Mouse (Mus musculus): ENCODE data around the gene Arhgef10l. TPM values are rescaled to one million over a fixed set of nuclear protein-coding genes. Genes with fewer than 3 reads are reported as not detected.

The Arhgef10l gene
- polyA plus RNA-seq, 1 experiment from 2014 or later: 6.7 TPM

DNA sequence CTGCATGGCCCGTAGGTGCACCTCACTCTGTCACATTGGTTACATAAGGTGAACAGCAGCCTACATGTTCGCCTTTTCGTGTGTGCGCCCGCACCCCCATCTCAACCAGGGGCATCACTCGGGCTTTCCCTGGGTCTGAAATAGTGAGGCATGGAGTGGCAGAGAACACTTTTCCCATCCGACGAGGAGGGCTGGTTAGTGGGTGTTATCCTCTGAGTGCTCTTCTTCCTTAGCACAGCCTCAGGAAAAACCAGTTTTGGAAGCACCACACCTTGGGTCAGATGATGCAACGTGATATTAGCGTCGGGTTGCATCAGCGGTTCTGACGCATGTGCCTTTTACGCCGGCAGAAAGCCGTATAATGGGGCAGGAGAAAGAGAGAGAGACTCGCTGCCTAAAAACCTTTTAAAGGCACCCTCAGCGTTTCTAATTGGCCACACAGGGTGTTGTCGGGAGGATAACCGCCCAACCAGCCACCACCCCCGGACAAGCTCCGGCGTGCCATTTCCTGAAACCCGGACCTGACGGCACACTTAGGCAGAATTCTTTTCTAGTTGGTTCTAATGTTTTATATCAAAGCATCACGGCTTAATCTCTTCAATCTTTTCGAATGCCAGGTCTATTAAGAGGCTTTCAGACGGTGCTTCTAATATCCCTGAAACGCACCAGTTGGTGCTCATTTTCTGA lies 33.8 kb upstream of the Arhgef10l start:
- Histone ChIP-seq H3K4me2 (peak overlapping the region; percentile 95), H3K9me3 (ENCODE audit: control insufficient read depth, low read length) (no peaks in the 10 kb centered on the region), H3K4me3 (ENCODE audit: low read depth, low read length) (peak overlapping the region; percentile 98), H3K4me1 (replicated peaks; ENCODE audit: control insufficient read depth, insufficient read depth, low read length) (peaks cover 55% of the 10 kb centered on the region), H3K9ac (ENCODE audit: low read depth, low read length) (peak overlapping the region; percentile 99), H3K36me3 (ENCODE audit: control insufficient read depth, insufficient read depth, low read length) (peaks cover 4% of the 10 kb centered on the region), H3K27me3 (replicated peaks; ENCODE audit: control insufficient read depth, insufficient read depth, low read length) (peaks cover 3% of the 10 kb centered on the region), H3K27ac (ENCODE audit: low read depth, low read length) (peak overlapping the region; percentile 100)
- peak; percentile 66 for ATAC-seq (replicated peaks; ENCODE audit: low FRiP score)
- DNase-seq (ENCODE audit: low spot score): peak; percentile 74
- WGBS: 6% methylated on average over 29 of the region's 29 CpGs

DNA sequence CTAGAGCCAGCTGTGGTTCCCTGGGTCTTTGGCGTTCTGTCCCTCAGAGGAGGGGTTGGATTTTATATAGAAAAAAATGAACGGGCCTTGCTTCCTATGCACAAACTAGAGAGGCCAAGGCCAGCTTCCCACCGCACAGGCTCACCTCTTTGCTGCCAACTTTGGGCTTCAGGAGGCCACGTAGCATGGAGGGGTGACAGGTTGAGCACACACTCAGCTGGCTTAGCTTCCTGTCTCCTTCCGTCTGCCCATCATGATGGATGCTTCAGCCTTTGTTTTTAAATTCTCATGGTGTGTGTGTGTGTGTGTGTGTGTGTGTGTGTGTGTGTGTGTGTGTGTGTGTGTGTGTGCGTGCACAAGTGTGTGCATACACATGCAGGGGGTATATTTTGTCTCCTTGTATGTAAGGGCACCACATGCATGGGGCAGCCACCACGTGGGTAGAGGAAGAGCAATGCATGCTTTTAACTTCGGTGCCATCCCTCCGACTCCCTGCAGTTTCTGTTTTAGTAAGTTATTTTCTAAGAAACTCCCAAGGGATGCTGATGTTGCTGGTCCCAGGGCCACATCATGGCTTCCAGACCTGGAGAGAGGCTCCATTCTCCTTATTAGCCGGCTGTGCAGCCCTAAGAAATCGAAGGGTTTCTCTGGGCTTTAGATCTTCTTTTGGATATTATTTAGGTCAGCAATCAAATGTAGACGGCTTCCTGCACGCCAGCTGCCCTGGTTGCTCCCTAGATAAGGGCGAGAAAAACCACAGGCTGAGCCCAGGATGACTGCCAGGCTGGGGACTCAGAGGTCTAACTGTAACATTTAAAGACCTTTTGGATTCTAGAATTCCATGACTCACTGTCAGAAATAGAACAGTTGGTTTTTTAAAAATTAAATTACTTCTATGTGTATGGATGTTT lies 30.1 kb upstream of the Arhgef10l start:
- WGBS: 57% methylated on average over 14 of the region's 14 CpGs
- H3K36me3 ChIP-seq (ENCODE audit: control insufficient read depth, insufficient read depth, low read length): no peaks in the 10 kb centered on the region
- peaks cover 3% of the 10 kb centered on the region for H3K27me3 ChIP-seq (replicated peaks; ENCODE audit: control insufficient read depth, insufficient read depth, low read length)
- H3K4me2 ChIP-seq: peak overlapping the region; percentile 60
- peak overlapping the region; percentile 40; the same call in 1 of the 2 replicates for H3K9ac ChIP-seq (ENCODE audit: low read depth, low read length)
- peak overlapping the region; percentile 31 for H3K4me3 ChIP-seq (ENCODE audit: low read depth, low read length)
- H3K4me1 ChIP-seq (replicated peaks; ENCODE audit: control insufficient read depth, insufficient read depth, low read length): peaks cover 49% of the 10 kb centered on the region
- H3K9me3 ChIP-seq (ENCODE audit: control insufficient read depth, low read length): no peaks in the 10 kb centered on the region
- no peak for DNase-seq (ENCODE audit: low spot score)
- peak overlapping the region; percentile 82 for H3K27ac ChIP-seq (ENCODE audit: low read depth, low read length)
- ATAC-seq (replicated peaks; ENCODE audit: low FRiP score): peak; percentile 64

DNA sequence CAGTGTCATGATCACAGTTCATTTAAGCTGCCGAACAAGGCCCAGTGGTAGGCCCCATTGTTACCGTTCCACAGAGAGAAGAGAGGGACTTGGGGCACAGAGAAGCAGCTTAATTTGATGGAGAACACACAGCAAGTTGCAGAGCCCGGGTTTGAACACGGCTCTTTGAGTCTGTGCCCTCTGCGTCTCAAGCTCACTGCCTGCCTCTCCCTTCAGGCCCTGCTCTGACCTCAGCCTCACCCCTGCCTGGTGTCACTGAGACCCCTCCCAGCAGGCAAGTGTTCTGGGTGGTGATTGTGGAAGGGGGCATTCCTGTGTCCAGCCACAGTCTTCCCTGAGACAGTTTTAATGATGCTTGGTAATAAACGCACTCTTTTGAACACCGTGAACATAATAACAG lies 29.3 kb upstream of the Arhgef10l start:
- Histone ChIP-seq H3K36me3 (ENCODE audit: control insufficient read depth, insufficient read depth, low read length) (no peaks in the 10 kb centered on the region), H3K4me2 (no peak overlapping the region), H3K4me1 (replicated peaks; ENCODE audit: control insufficient read depth, insufficient read depth, low read length) (peaks cover 49% of the 10 kb centered on the region), H3K4me3 (ENCODE audit: low read depth, low read length) (no peak overlapping the region), H3K27me3 (replicated peaks; ENCODE audit: control insufficient read depth, insufficient read depth, low read length) (peaks cover 3% of the 10 kb centered on the region), H3K27ac (ENCODE audit: low read depth, low read length) (peak overlapping the region; percentile 82), H3K9ac (ENCODE audit: low read depth, low read length) (peak overlapping the region; percentile 40; the same call in 1 of the 2 replicates), H3K9me3 (ENCODE audit: control insufficient read depth, low read length) (no peaks in the 10 kb centered on the region)
- WGBS: 82% methylated on average over 7 of the region's 7 CpGs
- DNase-seq (ENCODE audit: low spot score) (no peak), ATAC-seq (replicated peaks; ENCODE audit: low FRiP score) (no peak)

DNA sequence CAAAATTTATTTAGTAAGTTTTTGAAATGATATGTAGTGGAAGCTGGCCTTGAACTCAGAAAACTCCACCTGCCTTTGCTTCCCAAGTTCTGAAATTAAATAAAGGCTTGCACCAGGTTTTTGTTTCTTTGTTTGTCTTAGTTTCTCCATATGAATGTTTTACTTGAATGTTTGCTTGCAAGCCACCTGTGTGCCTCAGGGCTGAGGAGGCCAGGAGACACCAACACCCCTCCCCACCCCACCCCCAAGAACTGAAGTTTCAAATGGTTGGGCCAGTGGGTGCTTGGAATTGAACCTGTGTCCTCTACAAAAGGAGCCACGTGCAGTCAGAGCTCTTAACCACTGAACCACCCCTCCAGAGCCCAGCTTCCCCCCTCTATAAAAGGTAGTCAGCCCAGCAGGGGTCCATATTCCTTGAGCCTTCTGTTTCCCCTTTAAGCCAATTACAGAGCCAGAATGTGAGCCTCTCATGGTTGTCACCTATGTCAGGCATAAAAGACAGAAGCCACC lies 28.8 kb upstream of the Arhgef10l start:
- no peak overlapping the region for H3K4me2 ChIP-seq
- ATAC-seq (replicated peaks; ENCODE audit: low FRiP score): no peak
- 54% methylated on average over 1 of the region's 1 CpGs for WGBS
- no peaks in the 10 kb centered on the region for H3K36me3 ChIP-seq (ENCODE audit: control insufficient read depth, insufficient read depth, low read length)
- H3K9me3 ChIP-seq (ENCODE audit: control insufficient read depth, low read length): no peaks in the 10 kb centered on the region
- DNase-seq (ENCODE audit: low spot score): no peak
- H3K27ac ChIP-seq (ENCODE audit: low read depth, low read length): no peak overlapping the region
- no peak overlapping the region; the same call in 1 of the 2 replicates for H3K9ac ChIP-seq (ENCODE audit: low read depth, low read length)
- no peak overlapping the region for H3K4me3 ChIP-seq (ENCODE audit: low read depth, low read length)
- peaks cover 3% of the 10 kb centered on the region; the same call in 1 of the 2 replicates for H3K27me3 ChIP-seq (replicated peaks; ENCODE audit: control insufficient read depth, insufficient read depth, low read length)
- peaks cover 53% of the 10 kb centered on the region for H3K4me1 ChIP-seq (replicated peaks; ENCODE audit: control insufficient read depth, insufficient read depth, low read length)

DNA sequence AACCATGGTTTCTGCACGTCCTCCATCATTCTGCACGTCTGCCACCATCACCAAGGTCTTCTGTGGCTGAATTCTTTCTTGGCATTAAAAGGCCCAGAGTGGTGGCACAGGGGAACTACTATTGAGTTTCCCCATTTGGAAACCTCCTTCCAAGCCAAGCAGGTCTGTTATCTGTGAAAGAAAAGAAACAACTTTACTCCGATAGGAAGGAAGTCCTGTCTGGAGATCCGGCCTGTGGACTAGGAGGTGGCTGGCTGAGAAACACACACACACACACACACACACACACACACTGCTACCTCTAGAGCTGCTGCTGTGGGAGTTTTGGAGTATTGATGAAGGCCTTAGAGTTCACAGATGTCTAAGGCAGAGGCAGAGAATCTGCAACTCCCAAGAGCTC lies 27.7 kb upstream of the Arhgef10l start:
- DNase-seq (ENCODE audit: low spot score) (no peak), ATAC-seq (replicated peaks; ENCODE audit: low FRiP score) (no peak)
- 32% methylated on average over 4 of the region's 4 CpGs for WGBS

DNA sequence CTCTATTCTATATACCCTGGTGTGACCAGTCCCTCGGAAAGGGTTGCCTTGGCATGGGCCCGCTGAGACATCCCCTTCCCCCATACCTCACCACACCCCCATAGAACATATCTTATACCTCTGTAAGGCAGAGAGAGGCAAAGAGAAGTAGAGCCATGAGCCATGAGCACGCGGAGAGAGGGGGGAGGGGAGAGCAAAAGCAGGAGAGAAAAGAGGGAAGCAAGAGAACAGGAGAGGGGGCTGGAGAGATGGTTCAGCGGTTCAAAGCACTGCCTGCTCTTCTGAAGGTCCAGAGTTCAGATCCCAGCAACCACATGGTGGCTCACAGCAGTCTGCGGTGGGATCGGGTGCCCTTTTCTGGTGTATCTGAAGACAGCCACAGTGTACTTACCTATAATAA lies 25.7 kb upstream of the Arhgef10l start:
- H3K9me3 ChIP-seq (ENCODE audit: control insufficient read depth, low read length): no peaks in the 10 kb centered on the region
- no peak overlapping the region for H3K9ac ChIP-seq (ENCODE audit: low read depth, low read length)
- no peaks in the 10 kb centered on the region for H3K27me3 ChIP-seq (replicated peaks; ENCODE audit: control insufficient read depth, insufficient read depth, low read length)
- H3K4me1 ChIP-seq (replicated peaks; ENCODE audit: control insufficient read depth, insufficient read depth, low read length): peaks cover 54% of the 10 kb centered on the region
- WGBS: 51% methylated on average over 7 of the region's 7 CpGs
- no peak overlapping the region for H3K4me2 ChIP-seq
- H3K27ac ChIP-seq (ENCODE audit: low read depth, low read length): 0 out of 2 replicates have a peak overlapping the region, but pooled peaks have one; percentile 23
- ATAC-seq (replicated peaks; ENCODE audit: low FRiP score) (no peak), DNase-seq (ENCODE audit: low spot score) (no peak)
- no peak overlapping the region for H3K4me3 ChIP-seq (ENCODE audit: low read depth, low read length)
- H3K36me3 ChIP-seq (ENCODE audit: control insufficient read depth, insufficient read depth, low read length): no peaks in the 10 kb centered on the region

More for the DNA sequence above, 27.7 kb upstream of the Arhgef10l start:
- Histone ChIP-seq H3K27ac (ENCODE audit: low read depth, low read length) (no peak overlapping the region; the same call in 1 of the 2 replicates), H3K9ac (ENCODE audit: low read depth, low read length) (no peak overlapping the region), H3K9me3 (ENCODE audit: control insufficient read depth, low read length) (no peaks in the 10 kb centered on the region), H3K4me3 (ENCODE audit: low read depth, low read length) (no peak overlapping the region), H3K4me1 (replicated peaks; ENCODE audit: control insufficient read depth, insufficient read depth, low read length) (peaks cover 52% of the 10 kb centered on the region), H3K4me2 (no peak overlapping the region), H3K36me3 (ENCODE audit: control insufficient read depth, insufficient read depth, low read length) (no peaks in the 10 kb centered on the region), H3K27me3 (replicated peaks; ENCODE audit: control insufficient read depth, insufficient read depth, low read length) (no peaks in the 10 kb centered on the region)

DNA sequence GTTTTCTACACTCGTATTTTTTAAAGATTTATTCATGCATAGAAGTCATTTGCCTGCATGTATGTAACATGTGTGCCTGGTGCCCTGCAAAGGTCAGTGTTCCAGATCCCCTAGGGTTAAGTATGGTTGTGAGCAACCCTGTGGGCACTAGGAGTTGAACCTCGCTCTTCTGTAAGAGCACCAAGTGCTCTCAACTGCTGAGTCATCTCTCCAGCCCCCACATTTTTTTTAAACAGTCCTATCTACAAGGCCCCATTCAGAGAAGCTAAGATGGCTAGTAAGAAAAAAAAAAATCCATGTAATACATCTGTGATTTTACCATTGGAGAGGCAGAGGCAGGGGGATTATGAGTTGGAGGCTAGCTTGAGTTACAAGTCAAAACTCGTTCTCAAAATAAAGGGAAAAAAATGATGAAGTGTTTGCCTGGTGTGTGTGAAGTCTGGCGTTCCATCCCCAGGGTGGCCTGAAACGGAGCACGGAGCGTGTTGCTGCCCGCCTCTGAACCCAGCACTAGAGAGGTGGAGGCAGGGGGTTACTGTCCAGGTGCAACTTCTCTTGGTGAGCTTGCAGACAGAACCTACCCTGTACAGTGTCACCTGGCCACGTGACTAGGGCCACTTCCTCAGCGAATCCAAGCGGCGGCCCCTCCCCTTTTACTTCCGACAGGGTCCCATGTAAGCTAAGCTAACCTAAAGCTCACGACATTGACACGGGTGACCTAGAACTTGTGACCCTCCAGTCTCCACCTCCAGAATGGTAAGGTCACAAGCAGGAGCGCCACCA lies 24.3 kb upstream of the Arhgef10l start:
- H3K27ac ChIP-seq (ENCODE audit: low read depth, low read length): peak overlapping the region; percentile 60
- H3K36me3 ChIP-seq (ENCODE audit: control insufficient read depth, insufficient read depth, low read length): no peaks in the 10 kb centered on the region
- H3K9me3 ChIP-seq (ENCODE audit: control insufficient read depth, low read length): no peaks in the 10 kb centered on the region
- WGBS: 52% methylated on average over 16 of the region's 16 CpGs
- ATAC-seq (replicated peaks; ENCODE audit: low FRiP score) (peak; percentile 71), DNase-seq (ENCODE audit: low spot score) (no peak)
- H3K4me3 ChIP-seq (ENCODE audit: low read depth, low read length): 0 out of 2 replicates have a peak overlapping the region, but pooled peaks have one; percentile 16
- H3K4me1 ChIP-seq (replicated peaks; ENCODE audit: control insufficient read depth, insufficient read depth, low read length): peaks cover 44% of the 10 kb centered on the region
- H3K9ac ChIP-seq (ENCODE audit: low read depth, low read length): peak overlapping the region; percentile 31; the same call in 1 of the 2 replicates
- H3K4me2 ChIP-seq: peak overlapping the region; percentile 51
- H3K27me3 ChIP-seq (replicated peaks; ENCODE audit: control insufficient read depth, insufficient read depth, low read length): no peaks in the 10 kb centered on the region

DNA sequence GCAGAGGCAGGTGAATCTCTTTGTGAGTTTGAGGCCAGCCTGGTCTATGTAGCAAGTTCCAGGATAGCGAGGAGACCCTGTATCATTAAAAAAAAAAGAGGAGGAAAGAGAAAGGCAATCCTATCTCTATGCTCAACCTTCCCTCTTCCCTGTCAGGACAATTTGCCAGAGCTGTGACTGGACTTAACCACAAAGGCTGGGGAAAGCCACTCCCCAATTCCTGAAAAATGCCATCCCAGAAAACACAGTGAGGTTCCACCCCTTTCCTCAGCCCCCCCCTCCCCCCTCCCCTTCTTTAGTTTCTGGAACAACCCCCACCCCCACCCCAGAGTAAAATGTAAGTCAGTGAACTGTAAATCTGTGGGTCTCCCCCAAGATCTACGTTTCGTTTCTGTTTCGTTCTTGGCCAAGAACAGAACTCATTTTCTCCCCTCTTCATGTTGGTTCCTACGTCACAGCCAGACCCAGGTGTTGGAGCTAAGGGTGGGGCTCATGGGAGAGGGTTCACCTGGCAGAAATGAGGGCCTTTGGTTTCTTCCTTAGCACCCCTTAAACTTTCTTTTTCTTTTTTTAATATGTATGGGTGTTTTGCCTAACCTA lies 23.1 kb upstream of the Arhgef10l start:
- H3K4me1 ChIP-seq (replicated peaks; ENCODE audit: control insufficient read depth, insufficient read depth, low read length): peaks cover 44% of the 10 kb centered on the region
- WGBS: 76% methylated on average over 5 of the region's 5 CpGs

More for the DNA sequence above, 23.1 kb upstream of the Arhgef10l start:
- Histone ChIP-seq H3K27ac (ENCODE audit: low read depth, low read length) (peak overlapping the region; percentile 60; the same call in 1 of the 2 replicates), H3K9ac (ENCODE audit: low read depth, low read length) (no peak overlapping the region), H3K27me3 (replicated peaks; ENCODE audit: control insufficient read depth, insufficient read depth, low read length) (no peaks in the 10 kb centered on the region), H3K9me3 (ENCODE audit: control insufficient read depth, low read length) (no peaks in the 10 kb centered on the region), H3K4me3 (ENCODE audit: low read depth, low read length) (no peak overlapping the region), H3K4me2 (no peak overlapping the region), H3K36me3 (ENCODE audit: control insufficient read depth, insufficient read depth, low read length) (no peaks in the 10 kb centered on the region)
- ATAC-seq (replicated peaks; ENCODE audit: low FRiP score) (no peak), DNase-seq (ENCODE audit: low spot score) (no peak)

Data from liver, embryonic 11.5 days (tissue).